Mouse (Mus musculus) heart, postnatal 36 days (tissue): ENCODE data around the gene Cyp27b1. TPM values are rescaled to one million over a fixed set of nuclear protein-coding genes. Genes with fewer than 3 reads are reported as not detected.
"Not testable (repeated sequence)": the region's sequence is repeated elsewhere in the genome, so short reads cannot be mapped to it uniquely, and the experiment has no call there.

Source experiments
- DNase-seq, 2 experiments: peaks; one replicate each; pipeline ENCODE4 v3.0.0; 2021 to 2022
- intact Hi-C: fragments of 180-260 bp; cut with DNase I; formaldehyde crosslinking; loops from one replicate; pipeline ENCODE4 v1.15.1; 2025
- total RNA-seq, 2 experiments: library from RNA; stranded (reverse); gene quantifications; 2 replicates each; pipeline ENCODE4 v1.2.3; 2021

Cyp27b1 gene
- total RNA-seq, 2 experiments from 2014 or later = 0.14 to 0.31 TPM

DNA sequence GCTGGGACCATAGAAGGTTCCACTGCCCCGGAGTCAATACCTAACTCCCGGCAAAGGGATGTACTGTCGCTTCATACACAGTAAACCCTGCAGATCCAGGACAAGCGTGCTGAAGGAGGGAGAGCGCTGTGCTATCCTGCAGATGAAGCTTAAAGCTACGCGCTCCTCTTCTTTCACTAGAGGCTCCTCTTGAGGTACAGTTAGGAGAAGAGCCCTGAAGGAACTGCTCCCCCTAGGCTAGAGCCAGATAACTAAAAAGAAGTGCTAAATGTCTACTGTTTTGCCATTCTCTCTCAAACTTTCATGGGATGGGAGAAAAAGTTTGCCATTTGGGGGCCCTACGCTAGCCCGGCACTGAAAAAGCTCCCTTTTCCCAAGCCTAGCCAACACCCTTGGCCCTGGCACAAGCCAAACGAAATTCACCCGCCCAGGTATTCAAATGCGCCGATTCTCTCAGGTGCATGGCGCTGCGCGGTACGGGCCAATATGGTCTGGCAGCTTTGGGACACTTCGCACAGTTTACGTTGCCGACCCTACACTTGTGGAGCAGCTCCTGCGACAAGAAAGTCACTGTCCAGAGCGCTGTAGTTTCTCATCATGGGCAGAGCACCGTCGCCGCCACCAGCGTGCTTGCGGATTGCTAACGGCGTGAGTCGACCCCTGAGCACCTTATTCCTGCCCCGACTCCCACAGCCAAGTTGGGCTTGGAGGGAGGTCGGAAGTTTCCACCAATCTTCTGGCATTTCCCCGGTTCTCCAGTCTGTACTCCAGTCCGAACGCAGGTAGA lies 751 bp downstream of the Cyp27b1 start:
- no peak for DNase-seq
- intact Hi-C loops = no loop called here

GRCm38 (mm10) chr10:127049395-127050118 lies 1.5 kb downstream of the Cyp27b1 start:
- DNase-seq = no peak
- intact Hi-C loops = no loop called here

DNA sequence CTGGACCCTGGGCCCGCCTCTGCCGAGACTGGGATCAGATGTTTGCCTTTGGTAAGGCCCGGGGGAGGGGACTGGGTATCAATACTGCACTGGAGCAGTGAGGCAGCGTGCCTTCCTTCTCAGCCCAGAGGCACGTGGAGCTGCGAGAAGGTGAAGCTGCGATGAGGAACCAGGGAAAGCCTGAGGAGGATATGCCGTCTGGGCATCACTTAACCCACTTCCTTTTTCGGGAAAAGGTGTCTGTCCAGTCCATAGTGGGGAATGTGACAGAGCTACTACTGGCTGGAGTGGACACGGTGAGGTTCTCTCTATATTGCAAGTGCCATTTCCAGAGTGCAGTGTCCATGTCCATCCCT lies 2.0 kb downstream of the Cyp27b1 start:
- intact Hi-C loops = no loop called here
- no peak for DNase-seq

DNA sequence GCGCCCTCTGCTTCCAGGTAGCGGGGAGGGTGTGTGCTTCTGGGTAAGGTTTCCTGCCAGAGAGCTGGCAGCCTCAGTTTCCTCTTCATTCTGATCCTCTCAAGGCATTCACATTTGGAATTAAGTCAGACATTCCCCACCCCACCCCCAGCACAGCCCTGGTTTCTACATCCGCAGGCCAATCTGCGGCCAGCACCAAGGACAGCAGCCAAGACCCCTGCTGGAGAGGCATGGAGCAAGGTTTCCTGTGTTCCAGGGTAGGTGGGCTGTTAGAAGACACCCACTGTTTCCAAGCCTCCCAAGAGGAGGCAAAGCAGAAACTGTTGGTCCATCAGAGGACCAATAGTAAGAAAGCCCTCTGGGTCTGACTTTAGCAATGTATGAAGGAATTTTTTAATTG lies 6.6 kb downstream of the Cyp27b1 start:
- DNase-seq = no peak
- intact Hi-C loops = no loop called here

- intact Hi-C loops = no loop called here
- DNase-seq = no peak
These were observed 7.4 kb downstream of the Cyp27b1 start for GRCm38 (mm10) chr10:127055406-127055805.

DNA sequence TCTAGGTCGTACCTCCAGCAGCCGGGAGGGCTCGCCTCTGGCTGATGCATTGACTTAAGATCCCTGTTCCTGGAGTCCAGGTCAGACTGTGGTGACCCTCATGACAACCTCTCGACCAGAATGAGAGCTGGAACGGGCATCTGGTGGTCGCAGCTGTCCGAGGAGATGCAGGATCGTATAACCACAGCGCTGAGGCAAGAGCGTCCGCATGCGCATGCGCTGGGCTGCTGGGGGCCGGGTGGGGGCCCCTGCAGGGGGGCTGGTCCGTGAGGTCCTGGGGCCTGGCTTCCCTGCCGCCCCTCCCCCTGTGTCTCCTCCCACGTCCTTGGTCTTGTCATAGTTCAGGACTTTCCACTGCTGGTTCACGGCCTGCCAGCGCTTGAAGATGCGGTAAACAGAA lies 8.4 kb downstream of the Cyp27b1 start:
- intact Hi-C loops = no loop called here
- no peak for DNase-seq

DNA sequence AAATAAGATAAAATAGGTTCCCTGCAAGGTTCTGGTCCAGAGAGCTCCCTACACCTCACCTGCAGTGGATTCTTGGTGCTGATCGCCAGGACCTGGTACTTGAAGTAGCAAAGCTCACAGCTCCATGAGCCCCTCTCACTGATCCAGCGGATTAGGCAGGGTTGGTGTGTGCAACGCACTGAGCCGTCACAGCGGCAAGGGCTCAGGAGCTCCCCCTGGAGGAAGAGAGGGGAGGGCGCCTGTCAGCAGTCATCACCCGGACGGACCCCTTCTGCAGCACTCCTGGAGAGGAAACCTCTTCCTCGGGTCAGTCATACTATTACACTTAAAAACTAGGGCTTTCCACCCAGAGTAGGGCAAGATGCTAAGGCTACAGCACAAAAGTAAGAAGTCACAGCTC lies 10.1 kb downstream of the Cyp27b1 start:
- DNase-seq = peak; percentile 76 to 81

GRCm38 (mm10) chr10:127058708-127059107 lies 10.7 kb downstream of the Cyp27b1 start:
- no peak for DNase-seq
- intact Hi-C loops = no loop called here

More for the DNA sequence above, 10.1 kb downstream of the Cyp27b1 start:
- intact Hi-C loops = no loop called here

DNA sequence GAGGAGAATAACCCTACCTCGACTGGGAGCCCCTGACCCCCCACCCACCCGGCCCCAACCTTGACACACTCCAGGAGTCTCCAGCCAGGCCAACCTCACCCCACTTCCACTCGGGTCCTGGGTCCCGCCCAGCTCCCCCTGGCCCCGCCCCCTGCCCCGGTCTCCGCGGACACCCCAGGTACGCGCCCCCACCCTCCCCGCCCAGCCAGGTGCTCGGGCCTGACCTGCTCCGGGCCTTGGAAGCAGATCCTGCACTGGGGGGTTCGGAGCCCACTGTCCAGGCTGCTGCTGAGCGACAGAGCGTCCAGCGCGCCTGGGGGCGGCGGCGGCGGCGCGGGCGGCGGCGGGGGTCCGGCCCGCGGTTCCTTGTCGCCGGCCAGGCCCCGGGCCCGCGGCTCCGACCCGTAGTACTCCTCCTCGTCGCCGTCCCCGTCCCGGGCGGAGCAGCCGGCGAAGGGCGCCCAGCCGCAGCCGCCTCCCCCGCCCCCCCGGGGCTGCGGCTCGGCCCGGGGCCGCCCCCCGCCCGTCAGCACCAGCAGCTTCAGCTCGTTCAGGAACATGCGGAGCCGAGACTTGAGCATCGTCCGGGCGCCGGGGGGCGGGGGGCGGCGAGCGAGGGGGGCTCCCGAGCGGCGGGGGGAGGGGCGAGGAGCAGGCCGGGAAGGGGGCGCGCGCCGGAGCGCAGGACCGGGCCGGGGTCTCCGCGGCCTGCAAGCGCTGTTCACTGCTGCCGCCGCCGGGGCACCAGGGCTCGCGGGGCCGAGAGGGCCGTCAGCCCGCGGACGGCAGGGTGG lies 11.3 kb downstream of the Cyp27b1 start:
- DNase-seq = no peak

DNA sequence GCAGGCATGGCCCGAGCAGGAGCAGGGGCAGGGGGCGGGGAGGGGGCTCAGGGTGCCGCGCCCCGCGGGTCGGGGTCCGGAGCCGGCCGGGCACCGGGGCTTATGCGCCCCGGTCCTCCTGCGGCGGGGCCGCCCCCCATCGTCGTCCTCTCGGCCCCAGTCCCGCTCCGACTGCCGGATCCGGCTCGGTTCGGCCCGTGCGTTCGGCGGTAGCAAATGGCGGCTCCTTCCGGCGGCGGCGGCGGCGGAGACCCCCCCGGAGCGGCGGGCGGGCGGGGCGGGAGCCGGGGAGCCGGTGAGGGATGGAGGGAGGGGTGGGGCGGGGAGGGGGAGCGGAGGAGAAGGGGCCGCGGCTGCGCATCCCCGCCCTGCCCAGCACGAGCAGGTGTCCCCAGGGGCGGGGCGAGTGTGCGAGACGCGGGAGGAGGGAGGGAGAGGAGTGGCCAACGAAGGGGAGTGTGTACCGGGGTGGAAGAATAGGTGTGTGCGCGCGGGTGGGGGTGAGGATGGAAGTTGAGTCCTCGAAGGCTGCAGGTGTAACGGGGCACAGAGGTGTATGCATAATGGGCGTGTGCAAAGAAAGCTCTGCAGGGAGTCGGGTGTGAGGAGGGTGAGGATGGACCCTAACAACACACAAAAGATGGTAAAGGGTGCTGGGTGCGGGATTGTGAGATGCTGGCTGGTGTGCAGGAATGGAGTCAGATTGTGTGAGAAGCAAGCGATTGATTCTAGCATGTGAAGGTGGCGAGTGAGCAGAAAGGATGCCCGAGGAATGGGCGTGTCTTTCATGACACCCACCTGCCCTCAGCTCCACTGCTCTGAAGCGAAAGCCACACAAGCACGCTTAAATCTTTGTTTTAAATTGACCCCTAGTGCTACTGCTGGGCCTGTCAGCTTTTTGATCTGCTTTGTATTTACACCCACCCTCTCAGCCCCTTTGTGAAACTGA lies 12.2 kb downstream of the Cyp27b1 start, which contains the start of gene March9:
Gene March9, minus strand, starts transcription at position 217 of the 949 bp plus-strand sequence.
- intact Hi-C loops = no loop called here
- no peak for DNase-seq

More for the DNA sequence above, 11.3 kb downstream of the Cyp27b1 start:
- intact Hi-C loops = no loop called here

- intact Hi-C loops = no loop called here
- DNase-seq = no peak
These were observed 13.0 kb downstream of the Cyp27b1 start for GRCm38 (mm10) chr10:127061085-127061484.

- intact Hi-C loops = no loop called here
These were observed 13.5 kb downstream of the Cyp27b1 start for GRCm38 (mm10) chr10:127061513-127061912.

DNA sequence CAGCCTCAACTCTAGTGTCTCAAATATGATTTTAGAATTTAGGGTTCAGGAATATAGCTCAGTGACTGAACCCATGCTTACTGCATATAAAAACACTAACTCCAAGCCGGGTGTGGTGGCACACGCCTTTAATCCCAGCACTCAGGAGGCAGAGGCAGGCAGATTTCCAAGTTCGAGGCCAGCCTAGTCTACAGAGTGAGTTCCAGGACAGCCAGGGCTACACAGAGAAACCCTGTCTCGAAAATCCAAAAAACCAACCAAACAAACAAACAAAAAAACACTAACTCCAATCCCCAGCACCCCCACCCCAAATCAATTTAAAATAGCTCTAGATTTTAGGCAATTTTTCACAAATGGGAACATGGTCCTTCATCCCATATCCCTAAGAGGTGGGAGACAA lies 14.1 kb downstream of the Cyp27b1 start:
- intact Hi-C loops, DNase-seq: not testable (repeated sequence)

More at GRCm38 (mm10) chr10:127061513-127061912, 13.5 kb downstream of the Cyp27b1 start:
- DNase-seq = no peak

- no peak for DNase-seq
- intact Hi-C loops = no loop called here
These were observed 14.5 kb downstream of the Cyp27b1 start for GRCm38 (mm10) chr10:127062503-127062902.

- peak; percentile 96 to 97 for DNase-seq
- intact Hi-C loops = no loop called here
These were observed 15.3 kb downstream of the Cyp27b1 start, which contains the start of gene Cdk4 for GRCm38 (mm10) chr10:127063239-127063872. Cdk4 (plus strand) TSS chr10:127063534.

GRCm38 (mm10) chr10:127063913-127064870 lies 16.1 kb downstream of the Cyp27b1 start:
- intact Hi-C loops = no loop called here

DNA sequence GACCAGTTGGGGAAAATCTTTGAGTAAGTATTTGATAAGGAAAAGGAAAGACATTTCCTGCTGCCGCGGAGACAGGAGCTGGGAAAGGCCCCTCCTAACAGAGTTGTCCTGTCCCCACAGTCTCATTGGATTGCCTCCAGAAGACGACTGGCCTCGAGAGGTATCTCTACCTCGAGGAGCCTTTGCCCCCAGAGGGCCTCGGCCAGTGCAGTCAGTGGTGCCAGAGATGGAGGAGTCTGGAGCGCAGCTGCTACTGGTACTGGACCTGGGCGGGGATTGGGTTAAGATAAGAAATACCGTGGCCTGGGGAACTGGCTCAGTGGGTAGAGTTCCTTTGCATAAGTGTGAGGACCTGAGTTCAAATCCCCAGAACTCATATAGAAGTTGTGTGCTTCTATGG lies 17.9 kb downstream of the Cyp27b1 start:
- intact Hi-C loops = no loop called here
- no peak for DNase-seq

More at GRCm38 (mm10) chr10:127063913-127064870, 16.1 kb downstream of the Cyp27b1 start:
- no peak for DNase-seq

DNA sequence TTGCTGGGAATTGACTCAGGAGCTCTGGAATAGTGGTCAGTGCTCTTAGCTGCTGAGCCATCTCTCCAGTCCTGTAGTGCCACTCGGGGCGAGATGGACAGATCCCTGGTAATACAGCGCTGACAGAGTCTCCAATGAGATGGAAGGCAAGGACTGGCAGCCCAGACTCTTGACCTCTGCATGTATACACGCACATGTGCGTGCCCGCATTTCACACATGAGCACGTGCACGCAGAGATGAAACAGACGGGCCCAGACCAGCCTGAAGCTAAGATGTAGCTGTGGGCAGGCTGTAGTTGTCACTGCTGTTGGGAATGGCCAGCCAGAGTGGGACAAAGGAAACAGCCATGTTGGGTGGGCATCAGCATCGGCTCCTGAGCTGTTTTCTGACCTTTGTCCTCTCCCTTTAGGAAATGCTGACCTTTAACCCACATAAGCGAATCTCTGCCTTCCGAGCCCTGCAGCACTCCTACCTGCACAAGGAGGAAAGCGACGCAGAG lies 18.5 kb downstream of the Cyp27b1 start:
- DNase-seq = no peak
- intact Hi-C loops = no loop called here
